Mouse (Mus musculus): ENCODE results near the gene Lrrtm4. TPM values are rescaled to one million over a fixed set of nuclear protein-coding genes. Genes with fewer than 3 reads are reported as not detected.

Gene Lrrtm4
- polyA plus RNA-seq, 1 experiment from 2014 or later: 0.79 TPM

GRCm38 (mm10) chr6:80589776-80590175 lies 571.1 kb downstream of the Lrrtm4 start:
- no peaks in the 10 kb centered on the region for H3K9me3 ChIP-seq (replicated peaks)
- no peaks in the 10 kb centered on the region for H3K4me1 ChIP-seq
- 50% methylated on average over 1 of the region's 1 CpGs for WGBS
- no peak overlapping the region for H3K4me3 ChIP-seq
- no peaks in the 10 kb centered on the region for H3K27me3 ChIP-seq (ENCODE audit: low read depth, poor library complexity, severe bottlenecking)
- no peak overlapping the region for H3K27ac ChIP-seq (replicated peaks)
- H3K36me3 ChIP-seq: no peaks in the 10 kb centered on the region
- no peak for DNase-seq (ENCODE audit: low spot score)

GRCm38 (mm10) chr6:80619508-80619907 lies 600.8 kb downstream of the Lrrtm4 start:
- H3K27me3 ChIP-seq (ENCODE audit: low read depth, poor library complexity, severe bottlenecking): no peaks in the 10 kb centered on the region
- 91% methylated on average over 2 of the region's 2 CpGs for WGBS
- no peak overlapping the region for H3K4me3 ChIP-seq

GRCm38 (mm10) chr6:80622676-80623334 lies 604.1 kb downstream of the Lrrtm4 start:
- Histone ChIP-seq H3K27me3 (ENCODE audit: low read depth, poor library complexity, severe bottlenecking) (no peaks in the 10 kb centered on the region), H3K9me3 (replicated peaks) (no peaks in the 10 kb centered on the region), H3K4me1 (no peaks in the 10 kb centered on the region), H3K27ac (replicated peaks) (no peak overlapping the region), H3K4me3 (no peak overlapping the region), H3K36me3 (no peaks in the 10 kb centered on the region)
- WGBS: 90% methylated on average over 6 of the region's 6 CpGs
- no peak for DNase-seq (ENCODE audit: low spot score)

More at GRCm38 (mm10) chr6:80619508-80619907, 600.8 kb downstream of the Lrrtm4 start:
- no peak for DNase-seq (ENCODE audit: low spot score)
- Histone ChIP-seq H3K9me3 (replicated peaks) (no peaks in the 10 kb centered on the region), H3K36me3 (no peaks in the 10 kb centered on the region), H3K27ac (replicated peaks) (no peak overlapping the region), H3K4me1 (no peaks in the 10 kb centered on the region)

GRCm38 (mm10) chr6:80625509-80625908 lies 606.8 kb downstream of the Lrrtm4 start:
- Histone ChIP-seq H3K4me3 (no peak overlapping the region), H3K36me3 (no peaks in the 10 kb centered on the region), H3K4me1 (no peaks in the 10 kb centered on the region), H3K27me3 (ENCODE audit: low read depth, poor library complexity, severe bottlenecking) (no peaks in the 10 kb centered on the region), H3K9me3 (replicated peaks) (no peaks in the 10 kb centered on the region), H3K27ac (replicated peaks) (no peak overlapping the region)
- WGBS: 95% methylated on average over 4 of the region's 4 CpGs
- no peak for DNase-seq (ENCODE audit: low spot score)

- no peak overlapping the region for H3K4me3 ChIP-seq
- WGBS: 89% methylated on average over 5 of the region's 5 CpGs
- H3K27ac ChIP-seq (replicated peaks): no peak overlapping the region
- no peak for DNase-seq (ENCODE audit: low spot score)
- H3K4me1 ChIP-seq: no peaks in the 10 kb centered on the region
- H3K36me3 ChIP-seq: no peaks in the 10 kb centered on the region
- H3K27me3 ChIP-seq (ENCODE audit: low read depth, poor library complexity, severe bottlenecking): no peaks in the 10 kb centered on the region
- no peaks in the 10 kb centered on the region for H3K9me3 ChIP-seq (replicated peaks)
These were observed 644.1 kb downstream of the Lrrtm4 start for GRCm38 (mm10) chr6:80662729-80663128.

GRCm38 (mm10) chr6:80664039-80664438 lies 645.4 kb downstream of the Lrrtm4 start:
- no peaks in the 10 kb centered on the region for H3K27me3 ChIP-seq (ENCODE audit: low read depth, poor library complexity, severe bottlenecking)
- no peaks in the 10 kb centered on the region for H3K36me3 ChIP-seq
- 85% methylated on average over 4 of the region's 4 CpGs for WGBS
- H3K4me1 ChIP-seq: no peaks in the 10 kb centered on the region
- H3K9me3 ChIP-seq (replicated peaks): no peaks in the 10 kb centered on the region
- no peak for DNase-seq (ENCODE audit: low spot score)
- no peak overlapping the region for H3K4me3 ChIP-seq
- H3K27ac ChIP-seq (replicated peaks): no peak overlapping the region

GRCm38 (mm10) chr6:80704183-80704582 lies 685.5 kb downstream of the Lrrtm4 start:
- no peaks in the 10 kb centered on the region for H3K4me1 ChIP-seq
- H3K27ac ChIP-seq (replicated peaks): no peak overlapping the region
- no peaks in the 10 kb centered on the region for H3K36me3 ChIP-seq
- DNase-seq (ENCODE audit: low spot score): no peak
- H3K9me3 ChIP-seq (replicated peaks): no peaks in the 10 kb centered on the region
- H3K4me3 ChIP-seq: no peak overlapping the region
- 72% methylated on average over 2 of the region's 2 CpGs for WGBS
- no peaks in the 10 kb centered on the region for H3K27me3 ChIP-seq (ENCODE audit: low read depth, poor library complexity, severe bottlenecking)

GRCm38 (mm10) chr6:80720468-80720867 lies 701.8 kb downstream of the Lrrtm4 start:
- Histone ChIP-seq H3K27ac (replicated peaks) (no peak overlapping the region), H3K27me3 (ENCODE audit: low read depth, poor library complexity, severe bottlenecking) (no peaks in the 10 kb centered on the region), H3K9me3 (replicated peaks) (no peaks in the 10 kb centered on the region), H3K36me3 (no peaks in the 10 kb centered on the region), H3K4me1 (peaks cover 13% of the 10 kb centered on the region; the same call in 1 of the 2 replicates), H3K4me3 (no peak overlapping the region)
- 94% methylated on average over 5 of the region's 5 CpGs for WGBS
- peak; percentile 15 for DNase-seq (ENCODE audit: low spot score)

- WGBS: 88% methylated on average over 3 of the region's 3 CpGs
- Histone ChIP-seq H3K4me3 (no peak overlapping the region), H3K4me1 (no peaks in the 10 kb centered on the region), H3K27me3 (ENCODE audit: low read depth, poor library complexity, severe bottlenecking) (no peaks in the 10 kb centered on the region), H3K9me3 (replicated peaks) (no peaks in the 10 kb centered on the region), H3K27ac (replicated peaks) (no peak overlapping the region), H3K36me3 (no peaks in the 10 kb centered on the region)
- no peak for DNase-seq (ENCODE audit: low spot score)
These were observed 714.7 kb downstream of the Lrrtm4 start for GRCm38 (mm10) chr6:80733416-80733815.

GRCm38 (mm10) chr6:80750769-80751168 lies 732.1 kb downstream of the Lrrtm4 start:
- H3K4me3 ChIP-seq: no peak overlapping the region
- H3K36me3 ChIP-seq: no peaks in the 10 kb centered on the region
- H3K9me3 ChIP-seq (replicated peaks): no peaks in the 10 kb centered on the region
- H3K4me1 ChIP-seq: no peaks in the 10 kb centered on the region
- H3K27ac ChIP-seq (replicated peaks): no peak overlapping the region
- no peak for DNase-seq (ENCODE audit: low spot score)
- H3K27me3 ChIP-seq (ENCODE audit: low read depth, poor library complexity, severe bottlenecking): no peaks in the 10 kb centered on the region
- WGBS: 86% methylated on average over 2 of the region's 2 CpGs

- 89% methylated on average over 5 of the region's 5 CpGs for WGBS
- no peak for DNase-seq (ENCODE audit: low spot score)
These were observed 742.0 kb downstream of the Lrrtm4 start for GRCm38 (mm10) chr6:80760641-80761204.

GRCm38 (mm10) chr6:80786282-80786681 lies 767.6 kb downstream of the Lrrtm4 start:
- Histone ChIP-seq H3K27me3 (ENCODE audit: low read depth, poor library complexity, severe bottlenecking) (no peaks in the 10 kb centered on the region), H3K9me3 (replicated peaks) (no peaks in the 10 kb centered on the region), H3K36me3 (no peaks in the 10 kb centered on the region), H3K27ac (replicated peaks) (no peak overlapping the region), H3K4me1 (no peaks in the 10 kb centered on the region), H3K4me3 (no peak overlapping the region)
- DNase-seq (ENCODE audit: low spot score): no peak

More at GRCm38 (mm10) chr6:80760641-80761204, 742.0 kb downstream of the Lrrtm4 start:
- Histone ChIP-seq H3K27me3 (ENCODE audit: low read depth, poor library complexity, severe bottlenecking) (no peaks in the 10 kb centered on the region), H3K36me3 (no peaks in the 10 kb centered on the region), H3K4me3 (no peak overlapping the region), H3K9me3 (replicated peaks) (no peaks in the 10 kb centered on the region), H3K4me1 (no peaks in the 10 kb centered on the region), H3K27ac (replicated peaks) (no peak overlapping the region)

- no peaks in the 10 kb centered on the region for H3K36me3 ChIP-seq
- WGBS: 85% methylated on average over 5 of the region's 5 CpGs
- no peak overlapping the region for H3K4me3 ChIP-seq
- no peaks in the 10 kb centered on the region for H3K9me3 ChIP-seq (replicated peaks)
- H3K27me3 ChIP-seq (ENCODE audit: low read depth, poor library complexity, severe bottlenecking): no peaks in the 10 kb centered on the region
- no peak overlapping the region for H3K27ac ChIP-seq (replicated peaks)
- DNase-seq (ENCODE audit: low spot score): no peak
- no peaks in the 10 kb centered on the region for H3K4me1 ChIP-seq
These were observed 805.1 kb downstream of the Lrrtm4 start for GRCm38 (mm10) chr6:80823753-80824152.
